Mouse (Mus musculus) fibroblast of lung, adult 2 months (primary cell): ENCODE data around the gene Usp17la.
"Not testable (repeated sequence)": the region's sequence is repeated elsewhere in the genome, so short reads cannot be mapped to it uniquely, and the experiment has no call there.

Source experiments
- DNase-seq: peaks from one replicate; pipeline ENCODE4 v3.0.0-alpha.2; 2011; ENCODE audit warnings: low read depth

Gene Usp17la

GRCm38 (mm10) chr7:104856709-104857108, at the start of gene Usp17la:
Gene Usp17la, plus strand, starts transcription at chr7:104857009.
- not testable (repeated sequence) for DNase-seq

DNA sequence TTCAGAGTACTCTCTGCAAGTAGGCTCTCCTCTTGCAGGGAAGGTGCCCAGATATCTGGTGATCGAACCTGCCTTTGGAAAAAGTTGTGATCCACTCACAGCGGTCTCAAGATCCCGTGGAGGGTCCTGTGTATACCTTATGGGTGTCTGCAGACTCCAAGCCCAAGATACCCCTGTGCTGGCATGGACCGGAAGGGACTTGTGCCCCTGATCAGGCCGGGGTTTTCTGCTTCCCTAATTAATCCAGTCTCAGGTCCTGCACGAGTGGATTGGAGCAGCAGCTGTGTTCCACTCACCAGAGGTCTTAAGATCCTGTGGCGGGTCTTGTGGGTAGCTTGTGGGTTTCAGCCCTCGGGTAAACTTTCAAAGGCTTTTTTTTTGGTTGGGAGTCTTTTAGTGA, 46.5 kb upstream of the Usp17la start:
- DNase-seq, result not testable (repeated sequence)

DNA sequence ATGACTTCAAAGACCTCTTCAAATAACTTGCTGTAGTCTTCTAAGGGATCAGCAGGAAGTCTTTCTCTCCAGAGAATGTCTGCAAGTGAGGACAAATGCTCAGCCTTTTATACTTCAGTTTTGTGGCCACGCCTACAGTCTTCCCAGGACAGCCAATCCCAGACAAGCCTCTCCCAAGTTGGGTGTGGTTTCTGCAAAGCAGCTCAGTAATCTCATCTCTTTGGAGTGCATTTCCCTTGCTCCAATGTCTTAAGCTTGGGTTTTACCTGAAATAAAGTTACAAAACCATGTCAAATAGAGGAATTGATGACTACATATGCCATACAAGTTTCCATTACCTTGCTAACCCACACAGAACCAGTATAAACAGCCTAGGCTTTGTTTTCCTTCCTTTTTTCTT, 14.3 kb upstream of the Usp17la start, which contains the start of gene Usp17lb:
Gene Usp17lb, minus strand, starts transcription at position 101 of the 400 bp plus-strand sequence.
- DNase-seq, result no peak

- DNase-seq, result no peak
Measured at GRCm38 (mm10) chr7:104843731-104844287, 13.0 kb upstream of the Usp17la start.

GRCm38 (mm10) chr7:104851546-104851945, 5.3 kb upstream of the Usp17la start:
- DNase-seq, result not testable (repeated sequence)

DNA sequence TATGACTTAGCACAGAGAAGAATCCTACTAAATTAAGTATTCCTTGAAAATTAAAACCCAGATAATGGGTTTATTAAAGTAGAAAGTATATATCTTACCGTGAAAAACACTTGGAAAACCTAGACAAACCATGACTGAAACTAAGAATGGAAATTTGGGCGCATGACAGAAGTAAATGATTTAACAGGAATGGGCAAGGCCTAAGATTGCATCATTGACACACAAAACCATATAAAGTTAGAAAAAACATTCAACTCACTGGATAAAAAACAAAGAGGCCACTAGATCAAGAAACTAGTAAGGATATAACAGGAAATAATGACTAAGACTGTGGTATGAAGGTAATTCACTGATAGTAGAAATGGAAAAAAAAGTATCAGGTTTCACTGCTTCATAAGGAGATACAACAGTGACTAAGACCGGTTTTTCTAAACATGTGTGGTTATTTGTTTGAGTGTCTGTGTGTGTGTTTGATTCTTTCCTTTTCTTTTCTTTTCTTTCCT, 1.5 kb upstream of the Usp17la start:
- DNase-seq, result no peak

DNA sequence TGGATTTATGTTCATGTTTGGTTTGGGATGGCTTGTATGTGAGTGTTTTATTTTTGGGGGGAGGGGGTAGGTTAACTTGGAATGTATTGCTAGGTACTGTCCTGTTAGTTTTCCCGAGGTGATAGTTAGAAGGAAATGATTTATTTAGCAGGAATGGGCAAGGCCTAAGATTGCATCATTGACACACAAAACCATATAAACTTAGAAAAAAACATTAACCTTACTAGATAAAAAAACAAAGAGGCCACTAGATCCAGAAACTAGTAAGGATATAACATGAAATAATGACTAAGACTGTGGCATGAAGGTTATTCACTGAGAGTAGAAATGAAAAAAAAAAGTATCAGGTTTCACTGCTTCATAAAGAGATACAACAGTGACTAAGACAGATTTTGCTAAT, 874 bp downstream of the Usp17la start:
- DNase-seq, result no peak

GRCm38 (mm10) chr7:104861381-104861780, 4.6 kb downstream of the Usp17la start:
- no peak for DNase-seq

DNA sequence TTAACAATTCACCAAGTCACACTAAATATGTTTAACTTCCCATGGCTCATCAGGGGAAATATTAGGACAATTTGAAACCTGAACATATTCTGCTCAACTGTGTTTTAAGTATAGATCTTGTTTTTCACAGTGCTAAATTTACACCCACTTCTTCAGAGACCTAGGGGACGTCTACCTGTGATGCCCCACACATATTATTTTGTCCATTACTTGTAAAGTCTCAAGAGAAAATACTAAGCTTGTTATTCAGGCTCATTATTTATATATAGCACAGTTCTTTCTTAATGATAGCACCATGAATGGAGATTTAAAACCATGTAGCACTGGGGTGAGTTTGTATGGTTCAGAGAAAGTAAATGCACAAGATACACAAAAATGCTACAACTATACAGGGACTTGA, 20.9 kb downstream of the Usp17la start, which contains the start of gene Olfr665:
Gene Olfr665, plus strand, starts transcription at position 301 of the 400 bp plus-strand sequence.
- no peak for DNase-seq

- no peak for DNase-seq
Measured at GRCm38 (mm10) chr7:104895852-104896251, 39.0 kb downstream of the Usp17la start, which contains the start of gene Olfr666. Gene Olfr666, minus strand, starts transcription at chr7:104895952.
